Mouse (Mus musculus) forebrain, embryonic 13.5 days (tissue): ENCODE data around the gene Prpf6. TPM values are rescaled to one million over a fixed set of nuclear protein-coding genes. Genes with fewer than 3 reads are reported as not detected.

Experiments used
- ATAC-seq: fragments of 200-750 bp; cut with Nextera tagmentation; 2 replicates; pipeline ENCODE4 v1.8.0; 2017
- H3K27ac ChIP-seq: fragments of 300-500 bp; sonication (generic); 2 replicates; pipeline ENCODE4 v1.5.1; 2015; ENCODE audit warnings: inconsistent platforms, mild to moderate bottlenecking, moderate library complexity
- H3K27me3 ChIP-seq: fragments of 300-500 bp; sonication (generic); 2 replicates; pipeline ENCODE4 v1.6.1; 2015; ENCODE audit warnings: mild to moderate bottlenecking, inconsistent platforms
- H3K36me3 ChIP-seq: fragments of 300-500 bp; sonication (generic); 2 replicates; pipeline ENCODE4 v1.6.1; 2015; ENCODE audit warnings: mild to moderate bottlenecking, inconsistent platforms; ENCODE audit not compliant: poor library complexity, severe bottlenecking
- H3K4me1 ChIP-seq: fragments of 300-500 bp; sonication (generic); 2 replicates; pipeline ENCODE4 v1.6.1; 2015; ENCODE audit warnings: inconsistent platforms
- H3K4me2 ChIP-seq: fragments of 300-500 bp; sonication (generic); 2 replicates; pipeline ENCODE4 v1.6.1; 2015; ENCODE audit warnings: inconsistent platforms, mild to moderate bottlenecking, moderate library complexity
- H3K4me3 ChIP-seq: fragments of 300-500 bp; sonication (generic); 2 replicates; pipeline ENCODE4 v1.5.1; 2015; ENCODE audit warnings: mild to moderate bottlenecking, inconsistent platforms
- H3K9ac ChIP-seq: fragments of 300-500 bp; sonication (generic); 2 replicates; pipeline ENCODE4 v1.6.1; 2015; ENCODE audit warnings: mild to moderate bottlenecking, inconsistent platforms
- H3K9me3 ChIP-seq: fragments of 300-500 bp; sonication (generic); replicated peaks from 2 replicates; pipeline ENCODE4 v1.6.1; 2016; ENCODE audit warnings: inconsistent platforms
- WGBS: fragments of 180-500 bp; shearing (Covaris S2); methylation state at CpG from one replicate; pipeline ENCODE4 v1.1.7; 2015; 5-methylcytosine and 5-hydroxymethylcytosine counted together
- microRNA-seq: library from miRNA; unstranded; fragments of <30 nt; microRNA quantifications from one replicate; pipeline ENCODE4, GENCODE M21; 2016
- polyA plus RNA-seq: library from polyadenylated mRNA; unstranded; fragments of >200 nt; fragmentation: Nextera tagmentation; extraction: Ambion mirVana; gene quantifications from 2 replicates; pipeline ENCODE4 v1.2.1, GENCODE M21; 2015

The Prpf6 gene
- polyA plus RNA-seq, 1 experiment from 2014 or later = 67.9 TPM

- H3K9me3 ChIP-seq = no peaks in the 10 kb centered on the region
- no peak for ATAC-seq
- H3K27me3 ChIP-seq = peaks cover 2% of the 10 kb centered on the region; the same call in 1 of the 2 replicates
- H3K4me1 ChIP-seq = peaks cover 5% of the 10 kb centered on the region; the same call in 1 of the 2 replicates
- 47% methylated on average over 5 of the region's 5 CpGs for WGBS
- no peak within 1 kb of the TSS for H3K4me3 ChIP-seq
- no peaks in the 10 kb centered on the region for H3K36me3 ChIP-seq
- no peak within 1 kb of the TSS for H3K4me2 ChIP-seq
- H3K27ac ChIP-seq = no peak within 1 kb of the TSS
- H3K9ac ChIP-seq = no peak within 1 kb of the TSS
Observed at GRCm38 (mm10) chr2:181698241-181698640, 106.6 kb downstream of the Prpf6 start, which contains the start of gene Lkaaear1. Lkaaear1 (minus strand) TSS chr2:181698442.

Small RNA genes within 50 kb of the gene (microRNA-seq; reads per million reads assigned to microRNA genes)
- gene Mir7006 = not detected

Other genes with a start within 250 kb of the Prpf6 start
- gene Zgpat, start 226.9 kb upstream of the Prpf6 start, polyA plus RNA-seq = 54.6 and 58.5 TPM in 2 replicates
- 90.5 and 98.2 TPM in 2 replicates for gene Arfrp1, start 226.5 kb upstream of the Prpf6 start, polyA plus RNA-seq
- 33.1 and 37.1 TPM in 2 replicates for gene Lime1, start 211.8 kb upstream of the Prpf6 start, polyA plus RNA-seq
- 10.2 and 12.8 TPM in 2 replicates for gene Zbtb46, start 132.4 kb upstream of the Prpf6 start, polyA plus RNA-seq
- gene Abhd16b, start 98.7 kb upstream of the Prpf6 start, polyA plus RNA-seq = 0.16 TPM in 1 of 2 replicates, not detected in the other
- 133 and 138 TPM in 2 replicates for gene Tpd52l2, start 94.7 kb upstream of the Prpf6 start, polyA plus RNA-seq
- gene Dnajc5, start 71.4 kb upstream of the Prpf6 start, polyA plus RNA-seq = 140 and 165 TPM in 2 replicates
- gene Uckl1, start 7.0 kb upstream of the Prpf6 start, polyA plus RNA-seq = 54.6 and 58.1 TPM in 2 replicates
- 49.7 and 56.4 TPM in 2 replicates for gene Zfp512b, start 935 bp downstream of the Prpf6 start, polyA plus RNA-seq
- 88.7 and 105 TPM in 2 replicates for gene Samd10, start 7.3 kb downstream of the Prpf6 start, polyA plus RNA-seq
- gene Gm29797, start 65.2 kb downstream of the Prpf6 start, polyA plus RNA-seq = 0.23 TPM in 1 of 2 replicates, not detected in the other
- 11.6 and 13.0 TPM in 2 replicates for gene Sox18, start 79.8 kb downstream of the Prpf6 start, polyA plus RNA-seq
- 31.0 and 35.9 TPM in 2 replicates for gene Tcea2, start 88.4 kb downstream of the Prpf6 start, polyA plus RNA-seq
- gene Rgs19, start 102.1 kb downstream of the Prpf6 start, polyA plus RNA-seq = 45.3 and 45.4 TPM in 2 replicates
- not detected in 2 replicates for gene Lkaaear1, start 106.6 kb downstream of the Prpf6 start, polyA plus RNA-seq
- gene Oprl1, start 123.1 kb downstream of the Prpf6 start, polyA plus RNA-seq = 33.5 and 48.2 TPM in 2 replicates
- 39.9 and 40.9 TPM in 2 replicates for gene Myt1, start 171.5 kb downstream of the Prpf6 start, polyA plus RNA-seq
- gene Pcmtd2, start 246.0 kb downstream of the Prpf6 start, polyA plus RNA-seq = 36.2 and 36.8 TPM in 2 replicates